Mouse (Mus musculus) thymus, postnatal 14 days (tissue): ENCODE data around the gene Slitrk3.
"Not testable (repeated sequence)": the region's sequence is repeated elsewhere in the genome, so short reads cannot be mapped to it uniquely, and the experiment has no call there.

Experiments used
- DNase-seq: peaks from one replicate; pipeline ENCODE4 v3.0.0; 2021

Gene Slitrk3

DNA sequence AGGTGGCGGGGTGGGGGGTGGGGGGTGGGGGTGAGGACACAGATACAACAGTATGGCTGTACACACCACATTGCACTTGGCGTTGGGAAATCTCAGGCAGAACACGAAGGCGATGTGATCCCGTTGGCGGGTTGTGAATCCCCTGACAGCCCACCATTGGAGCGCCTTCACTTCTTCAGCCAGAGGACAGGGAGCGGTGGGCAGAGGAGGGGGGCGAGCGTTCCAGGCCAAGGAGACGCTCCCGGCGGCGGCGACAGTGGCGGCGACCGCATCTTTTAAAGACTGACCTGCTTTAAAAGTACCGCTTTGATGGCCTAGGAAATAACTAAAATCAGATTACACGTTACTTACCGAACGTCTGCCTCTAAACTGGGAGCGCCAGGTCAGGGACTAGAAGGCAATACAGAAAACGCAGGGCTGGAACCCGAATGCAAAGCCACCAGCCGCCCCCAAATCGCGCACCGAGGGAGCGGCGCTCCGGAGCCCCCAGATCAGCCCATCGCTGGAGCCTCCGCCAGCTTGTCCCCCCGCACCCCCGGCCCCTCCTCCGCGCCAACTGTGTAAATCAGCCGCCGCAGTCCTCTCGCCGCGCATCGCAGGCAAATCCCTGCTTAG, at the start of gene Slitrk3:
TSS of gene Slitrk3 (minus strand) at position 607 of the 615 bp plus-strand sequence.
- no peak for DNase-seq

- DNase-seq, result not testable (repeated sequence)
Observed at GRCm38 (mm10) chr3:73094445-73094844, 36.8 kb upstream of the Slitrk3 start.

GRCm38 (mm10) chr3:73084620-73085019, 27.0 kb upstream of the Slitrk3 start:
- no peak for DNase-seq

- DNase-seq, result no peak
Observed at GRCm38 (mm10) chr3:73065823-73066755, 8.5 kb upstream of the Slitrk3 start.

DNA sequence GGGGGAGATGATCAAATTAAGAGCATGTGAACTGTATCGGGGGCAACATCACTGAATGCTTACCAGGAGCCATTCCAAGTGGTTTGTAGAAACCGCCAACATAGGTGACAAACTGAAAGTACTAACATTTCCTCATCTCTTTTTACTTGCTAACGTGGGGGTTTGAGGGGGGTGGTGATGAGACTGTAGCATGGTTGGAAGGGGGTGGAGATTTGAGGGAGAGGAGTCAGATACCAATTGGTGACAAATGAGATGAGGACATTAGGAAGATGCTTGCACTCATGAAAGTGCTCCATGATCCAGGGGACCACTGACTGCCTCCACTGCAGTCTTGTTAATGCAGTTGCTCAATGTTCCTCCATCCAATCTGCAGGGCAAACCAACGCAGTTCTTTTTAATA, 587 bp upstream of the Slitrk3 start:
- no peak for DNase-seq

DNA sequence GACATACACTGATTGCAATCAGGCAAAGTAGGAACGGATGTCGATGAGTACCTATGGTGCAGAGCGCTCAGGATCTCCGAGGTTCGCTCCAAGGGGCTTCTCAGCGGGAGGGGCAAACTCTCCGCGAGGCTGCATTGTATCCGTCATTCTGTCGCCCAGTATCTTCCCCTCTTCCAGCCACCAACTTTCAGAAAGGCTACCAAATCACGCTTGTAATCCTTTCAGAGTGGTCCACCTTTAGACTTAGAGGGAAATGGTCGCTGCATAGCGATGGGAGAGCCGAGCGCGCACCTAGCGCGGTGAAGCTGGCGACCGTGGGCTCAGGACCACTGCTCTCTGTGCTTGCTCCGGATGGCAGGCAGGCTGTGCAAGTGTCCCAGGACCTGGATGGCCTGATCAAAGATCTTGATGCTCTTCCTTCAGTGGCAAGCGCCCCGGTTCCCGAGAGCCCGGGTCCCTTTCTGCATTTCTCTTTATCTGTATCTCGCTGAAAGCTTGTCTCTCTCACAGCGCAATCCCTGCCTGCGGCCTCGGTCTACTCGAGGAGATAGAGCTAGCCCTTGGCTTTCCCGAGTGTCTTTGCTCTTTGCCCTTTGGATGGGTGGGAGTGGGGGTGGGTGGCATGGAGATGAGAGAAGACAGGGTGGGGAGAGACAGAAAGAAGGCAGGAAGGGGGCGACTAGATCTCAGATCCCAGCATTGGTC, 959 bp downstream of the Slitrk3 start:
- no peak for DNase-seq

DNA sequence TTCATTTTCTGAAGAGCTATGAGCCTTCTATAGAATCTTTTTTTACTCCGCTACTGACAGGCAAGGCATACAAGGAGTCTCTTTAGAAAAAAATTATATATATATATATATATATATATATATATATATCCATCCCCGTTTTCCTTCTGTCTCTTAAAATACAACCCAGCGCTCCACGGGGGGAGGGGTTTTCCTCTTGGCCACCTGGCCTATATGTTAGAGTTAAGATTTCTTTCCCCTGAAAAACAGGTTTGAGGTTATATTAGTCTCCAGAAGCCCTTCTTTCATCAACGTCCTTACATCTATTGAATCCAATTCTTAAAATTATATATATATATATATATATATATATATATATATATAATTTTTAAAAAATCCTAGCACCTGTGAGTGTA, 1.6 kb downstream of the Slitrk3 start:
- DNase-seq, result no peak

- DNase-seq, result no peak
Observed at GRCm38 (mm10) chr3:73055399-73056043, 2.1 kb downstream of the Slitrk3 start.

GRCm38 (mm10) chr3:73053451-73053931, 4.1 kb downstream of the Slitrk3 start:
- no peak for DNase-seq

DNA sequence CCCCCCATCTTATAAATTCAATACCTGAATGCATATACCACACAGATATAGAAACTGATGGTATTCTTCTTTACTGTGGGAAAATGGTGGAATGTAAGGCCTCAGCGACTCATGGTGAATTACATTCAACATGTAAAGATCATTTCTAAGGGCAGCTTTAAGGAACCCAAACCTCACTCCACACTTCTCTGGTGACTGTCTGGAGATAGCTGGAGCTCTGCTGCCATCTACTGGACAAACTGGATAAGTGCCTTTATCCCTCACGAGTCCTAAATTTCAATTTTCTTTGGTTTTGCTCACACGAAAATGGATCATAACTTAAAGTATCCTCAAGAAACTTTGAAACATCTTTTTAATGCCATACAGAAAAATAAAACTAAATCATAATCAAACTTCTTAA, 11.4 kb downstream of the Slitrk3 start:
- DNase-seq, result no peak

GRCm38 (mm10) chr3:73042256-73042655, 15.3 kb downstream of the Slitrk3 start:
- no peak for DNase-seq

GRCm38 (mm10) chr3:73006045-73006444, 51.6 kb downstream of the Slitrk3 start:
- DNase-seq, result no peak

GRCm38 (mm10) chr3:73002933-73003696, 54.5 kb downstream of the Slitrk3 start:
- no peak for DNase-seq

GRCm38 (mm10) chr3:72997517-72997916, 60.1 kb downstream of the Slitrk3 start:
- DNase-seq, result no peak
